Mouse (Mus musculus): Measurements from ENCODE around the gene Rpl7a. TPM values are rescaled to one million over a fixed set of nuclear protein-coding genes. Genes with fewer than 3 reads are reported as not detected.

Rpl7a gene
- total and polyA plus RNA-seq, 3 experiments = 1,142 to 3,395 (median 3,077) TPM

- Histone ChIP-seq H3K9ac (ENCODE audit: insufficient read depth, low read depth) (no peak overlapping the region), H3K79me2 (replicated peaks; ENCODE audit: control insufficient read depth, extremely low read depth, insufficient read depth, poor library complexity, severe bottlenecking) (no peaks in the 10 kb centered on the region), H3K9me3 (replicated peaks; ENCODE audit: low read length) (no peaks in the 10 kb centered on the region), H3K27me3 (replicated peaks) (no peaks in the 10 kb centered on the region), H3K36me3 (replicated peaks in 1 of 2; ENCODE audit: control insufficient read depth in 1 of 2, insufficient read depth in 1 of 2, low read length in 1 of 2) (peaks cover 71 to 92% of the 10 kb centered on the region in 2 experiments), H3K4me1 (ENCODE audit: control insufficient read depth in 1 of 2, insufficient read depth in 2 of 2) (peaks cover 0 to 5% of the 10 kb centered on the region in 2 experiments; a peak in 1 of 4 replicates), H3K4me2 (ENCODE audit: insufficient read depth, low read depth, poor library complexity, severe bottlenecking) (no peak overlapping the region), H3K27ac (ENCODE audit: insufficient read depth, low read depth) (no peak overlapping the region), H3K4me3 (replicated peaks in 1 of 3; ENCODE audit: low read depth in 2 of 3, low read length in 2 of 3, poor library complexity in 1 of 3) (no peak overlapping the region)
- TF ChIP-seq JUN (IDR thresholded peaks at IDR 0.05; ENCODE audit: insufficient read depth, low read depth, low read length) (no peak), RAD21 (IDR thresholded peaks at IDR 0.05; ENCODE audit: low read depth, low read length) (no peak), ETS1 (conservative IDR thresholded peaks at IDR 0.05; ENCODE audit: low read depth, low read length) (no peak), USF2 (conservative IDR thresholded peaks at IDR 0.05; ENCODE audit: low read depth, low read length) (no peak)
- in situ Hi-C loops (cut with MboI; ENCODE audit: low pct_ligation_motif_present, low pct_unique_long_range_greater_than_20kb, low sequenced_read_pairs) (no loop called here), dilution Hi-C loops (cut with MboI; ENCODE audit: extremely low pct_ligation_motif_present, extremely low pct_unique_long_range_greater_than_20kb, low sequenced_read_pairs) (no loop called here)
- no peak for DNase-seq (ENCODE audit: extremely low read depth)
Measured at GRCm38 (mm10) chr2:26954735-26955395, 44.3 kb downstream of the Rpl7a start.

- in situ Hi-C loops (cut with MboI; ENCODE audit: low pct_ligation_motif_present, low pct_unique_long_range_greater_than_20kb, low sequenced_read_pairs) (no loop called here), dilution Hi-C loops (cut with MboI; ENCODE audit: extremely low pct_ligation_motif_present, extremely low pct_unique_long_range_greater_than_20kb, low sequenced_read_pairs) (no loop called here)
- Histone ChIP-seq H3K9me3 (replicated peaks; ENCODE audit: low read length) (no peaks in the 10 kb centered on the region), H3K9ac (ENCODE audit: insufficient read depth, low read depth) (no peak overlapping the region), H3K27me3 (replicated peaks) (no peaks in the 10 kb centered on the region), H3K4me2 (ENCODE audit: insufficient read depth, low read depth, poor library complexity, severe bottlenecking) (no peak overlapping the region), H3K4me1 (ENCODE audit: control insufficient read depth in 1 of 2, insufficient read depth in 2 of 2) (peaks cover 0 to 10% of the 10 kb centered on the region in 2 experiments; a peak in 2 of 4 replicates), H3K79me2 (replicated peaks; ENCODE audit: control insufficient read depth, extremely low read depth, insufficient read depth, poor library complexity, severe bottlenecking) (peaks cover 3% of the 10 kb centered on the region), H3K4me3 (replicated peaks in 1 of 3; ENCODE audit: low read depth in 2 of 3, low read length in 2 of 3, poor library complexity in 1 of 3) (no peak overlapping the region), H3K36me3 (replicated peaks in 1 of 2; ENCODE audit: control insufficient read depth in 1 of 2, insufficient read depth in 1 of 2, low read length in 1 of 2) (peaks cover 77 to 92% of the 10 kb centered on the region in 2 experiments), H3K27ac (ENCODE audit: insufficient read depth, low read depth) (no peak overlapping the region)
- TF ChIP-seq ZNF384 (IDR thresholded peaks at IDR 0.05; ENCODE audit: low read depth, low read length) (no peak), UBTF (IDR thresholded peaks at IDR 0.05; ENCODE audit: low read depth, low read length) (no peak), MAFK (IDR thresholded peaks at IDR 0.05; ENCODE audit: insufficient replicate concordance, low read length) (no peak), KAT2A (IDR thresholded peaks at IDR 0.05; ENCODE audit: insufficient replicate concordance, low read length) (no peak), MAZ (IDR thresholded peaks at IDR 0.05; ENCODE audit: low read depth, low read length) (no peak), PAX5 (IDR thresholded peaks at IDR 0.05; ENCODE audit: low read length) (no peak), ZMIZ1 (IDR thresholded peaks at IDR 0.05; ENCODE audit: low read depth, low read length) (no peak), NRF1 (IDR thresholded peaks at IDR 0.05; ENCODE audit: low read depth, low read length) (no peak), JUND (conservative IDR thresholded peaks at IDR 0.05; ENCODE audit: low read depth, low read length) (no peak), ZC3H11A (IDR thresholded peaks at IDR 0.05; ENCODE audit: low read depth, low read length) (no peak), USF1 (IDR thresholded peaks at IDR 0.05; ENCODE audit: low read depth, low read length) (no peak), GABPA (IDR thresholded peaks at IDR 0.05; ENCODE audit: insufficient replicate concordance, low read depth, low read length) (no peak), SMC3 (IDR thresholded peaks at IDR 0.05; ENCODE audit: low read depth, low read length) (no peak), CHD2 (IDR thresholded peaks at IDR 0.05; ENCODE audit: low read length) (no peak), POLR2A (IDR thresholded peaks at IDR 0.05; ENCODE audit: low read depth, low read length) (no peak), RCOR1 (conservative IDR thresholded peaks at IDR 0.05; ENCODE audit: low read depth, low read length) (no peak), HCFC1 (IDR thresholded peaks at IDR 0.05; ENCODE audit: low read depth, low read length) (no peak)
- DNase-seq (ENCODE audit: extremely low read depth) = no peak
Measured at GRCm38 (mm10) chr2:26956811-26957487, 46.4 kb downstream of the Rpl7a start.
